27 mouse cellular contexts compared by ENCODE assay signal in the genomic region with DNA sequence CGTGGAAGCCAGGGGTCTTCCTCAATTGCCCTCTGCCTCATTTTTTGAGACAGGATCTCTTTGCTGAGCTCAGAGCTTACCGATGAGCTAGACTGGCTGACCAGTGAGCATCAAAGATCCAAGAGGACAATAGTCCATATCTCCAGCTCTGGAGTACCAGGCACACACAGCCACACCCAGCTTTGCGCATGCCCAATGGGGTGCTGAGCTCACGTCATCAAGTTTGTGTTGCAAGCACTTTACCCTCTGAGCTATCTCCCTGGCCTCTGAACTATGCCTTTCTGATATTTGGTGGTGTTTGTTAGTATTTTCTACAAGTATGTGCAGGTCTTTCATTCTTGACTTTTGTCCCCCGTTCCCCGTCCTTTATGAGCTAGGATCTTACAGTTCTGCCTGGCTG. TPM values are rescaled to one million over a fixed set of nuclear protein-coding genes. Genes with fewer than 3 reads are reported as not detected.
DNase-seq lines count a peak whose midpoint lies in the region; ATAC-seq and TF ChIP-seq lines count a peak whose summit lies in the region.
"Had no signal": no experiment of that assay in that cellular context is flagged by ENCODE, and none has a peak within 500 bp of the region (broad histone marks: within the 10 kb centered on the region; RNA-seq: fewer than 3 reads in every experiment).

No protein-coding gene starts in this region.

- no peak overlapping the region for H3K9ac ChIP-seq in liver, embryonic 13.5 days
- H3K9ac ChIP-seq: embryonic facial prominence, embryonic 12.5 days; forebrain, embryonic 12.5 days; heart, embryonic 15.5 days; hindbrain, embryonic 15.5 days; kidney, embryonic 15.5 days; limb, embryonic 13.5 days; lung, embryonic 15.5 days; midbrain, embryonic 13.5 days had no signal

- H3K4me2 ChIP-seq in liver, embryonic 13.5 days = no peak overlapping the region
- H3K4me2 ChIP-seq: embryonic facial prominence, embryonic 12.5 days; forebrain, embryonic 12.5 days; heart, embryonic 15.5 days; hindbrain, embryonic 15.5 days; kidney, embryonic 15.5 days; limb, embryonic 13.5 days; lung, embryonic 15.5 days; midbrain, embryonic 13.5 days had no signal

- peak; percentile 55 for DNase-seq in CD4-positive helper T cell, adult 2 months (ENCODE audit: low read depth, low spot score)
- peak; percentile 23 for DNase-seq in c-Kit-positive CD71-positive TER-119-positive erythroid progenitor cells, embryonic 14.5 days (ENCODE audit: low spot score)
- no peak for DNase-seq in liver, embryonic 13.5 days
- DNase-seq in heart, postnatal 10 days = no peak
- no peak for DNase-seq in retina, embryonic 14.5 days (ENCODE audit: low spot score)
- DNase-seq in adrenal gland, postnatal 14 days = no peak
- DNase-seq: adrenal gland, postnatal 36 days; B cell, adult 2 months; cerebellum, adult 11-12 months; cerebellum, postnatal 10 days; gastrocnemius, postnatal 36 days; kidney, adult 11 months; kidney, postnatal 36 days; lung, postnatal 36 days; thymus, adult 2 months; thymus, postnatal 4 days had no signal

- intact Hi-C loops in heart, postnatal 10 days (cut with DNase I) = no loop called here

- H3K36me3 ChIP-seq in liver, embryonic 13.5 days = no peaks in the 10 kb centered on the region
- H3K36me3 ChIP-seq in small intestine, adult 2 months (ENCODE audit: control insufficient read depth, insufficient read depth, low read length) = no peaks in the 10 kb centered on the region
- H3K36me3 ChIP-seq: embryonic facial prominence, embryonic 12.5 days; forebrain, embryonic 12.5 days; heart, embryonic 15.5 days; hindbrain, embryonic 15.5 days; kidney, embryonic 15.5 days; limb, embryonic 13.5 days; lung, embryonic 15.5 days; midbrain, embryonic 13.5 days had no signal

- 63% methylated on average over 6 of the region's 6 CpGs for WGBS in liver, embryonic 13.5 days (ENCODE audit: insufficient replicate concordance)
- whole genome bisulfite sequencing in small intestine, adult 2 months = 42% methylated on average over 6 of the region's 6 CpGs

- no peaks in the 10 kb centered on the region for H3K9me3 ChIP-seq in liver, embryonic 13.5 days (replicated peaks)
- H3K9me3 ChIP-seq: embryonic facial prominence, embryonic 12.5 days; forebrain, embryonic 12.5 days; heart, embryonic 15.5 days; hindbrain, embryonic 15.5 days; kidney, embryonic 15.5 days; limb, embryonic 13.5 days; lung, embryonic 15.5 days; megakaryocyte, embryonic 14.5 days; midbrain, embryonic 13.5 days had no signal

- H3K4me1 ChIP-seq in liver, embryonic 13.5 days (replicated peaks) = peaks cover 45% of the 10 kb centered on the region
- H3K4me1 ChIP-seq in small intestine, adult 2 months (ENCODE audit: control insufficient read depth, insufficient read depth, insufficient read length, low read length) = peaks cover 4% of the 10 kb centered on the region; the same call in 1 of the 2 replicates
- H3K4me1 ChIP-seq: forebrain, embryonic 12.5 days; hindbrain, embryonic 15.5 days; kidney, embryonic 15.5 days; limb, embryonic 13.5 days; lung, embryonic 15.5 days; midbrain, embryonic 13.5 days had no signal

- H3K27me3 ChIP-seq in liver, embryonic 13.5 days = no peaks in the 10 kb centered on the region
- H3K27me3 ChIP-seq in small intestine, adult 2 months (ENCODE audit: control insufficient read depth, insufficient read depth, low read length) = no peaks in the 10 kb centered on the region
- H3K27me3 ChIP-seq: embryonic facial prominence, embryonic 12.5 days; forebrain, embryonic 12.5 days; heart, embryonic 15.5 days; hindbrain, embryonic 15.5 days; kidney, embryonic 15.5 days; limb, embryonic 13.5 days; lung, embryonic 15.5 days; megakaryocyte, embryonic 14.5 days; midbrain, embryonic 13.5 days had no signal

- no peak for TF ChIP-seq CTCF in small intestine, adult 2 months (IDR thresholded peaks at IDR 0.05; ENCODE audit: extremely low read depth, insufficient read length, insufficient replicate concordance, low read depth, low read length)

- H3K4me3 ChIP-seq in liver, embryonic 13.5 days (replicated peaks) = no peak overlapping the region
- no peak overlapping the region for H3K4me3 ChIP-seq in small intestine, adult 2 months (ENCODE audit: low read depth, low read length)
- H3K4me3 ChIP-seq: embryonic facial prominence, embryonic 12.5 days; erythroblast, embryonic 14.5 days; forebrain, embryonic 12.5 days; heart, embryonic 15.5 days; hindbrain, embryonic 15.5 days; kidney, embryonic 15.5 days; limb, embryonic 13.5 days; lung, embryonic 15.5 days; megakaryocyte, embryonic 14.5 days; midbrain, embryonic 13.5 days had no signal

- no peak for TF ChIP-seq POLR2A in small intestine, adult 2 months (IDR thresholded peaks at IDR 0.05; ENCODE audit: low read depth, low read length)

- 0 out of 2 replicates have a peak, but pooled peaks have one; percentile 33 for ATAC-seq in liver, embryonic 13.5 days (ENCODE audit: low read depth)
- ATAC-seq: midbrain, embryonic 13.5 days had no signal

- no peak overlapping the region for H3K27ac ChIP-seq in liver, embryonic 13.5 days
- peak overlapping the region; percentile 72; the same call in 1 of the 2 replicates for H3K27ac ChIP-seq in small intestine, adult 2 months (ENCODE audit: insufficient read depth, low read depth, low read length)
- H3K27ac ChIP-seq: embryonic facial prominence, embryonic 12.5 days; forebrain, embryonic 12.5 days; heart, embryonic 15.5 days; hindbrain, embryonic 15.5 days; kidney, embryonic 15.5 days; limb, embryonic 13.5 days; lung, embryonic 15.5 days; midbrain, embryonic 13.5 days had no signal

RNA-seq across cellular contexts. Expression of gene Itgb2, which starts 1.4 kb away (rescaled TPM):
- 10.3 and 10.7 TPM in 2 replicates for polyA plus RNA-seq in liver, embryonic 13.5 days (2015; fragmentation: Nextera tagmentation; extraction: Ambion mirVana)
- 14.3 and 17.4 TPM in 2 replicates for polyA plus RNA-seq in small intestine, adult 2 months (2012; rRNA removed)
- total RNA-seq in heart, postnatal 10 days (2021) = 1 to 10 TPM; 3.3 to 4.4 TPM
- 5.8 and 16.0 TPM in 2 replicates for total RNA-seq in adrenal gland, postnatal 14 days (2021)

RNA-seq across cellular contexts. Expression of gene Fam207a, which starts 13.0 kb away (rescaled TPM):
- 23.3 and 26.2 TPM in 2 replicates for polyA plus RNA-seq in liver, embryonic 13.5 days (2015; fragmentation: Nextera tagmentation; extraction: Ambion mirVana)
- polyA plus RNA-seq in small intestine, adult 2 months (2012; rRNA removed) = 20.4 and 36.4 TPM in 2 replicates
- total RNA-seq in heart, postnatal 10 days (2021) = 10 to 100 TPM; 11.7 to 12.0 TPM
- total RNA-seq in adrenal gland, postnatal 14 days (2021) = 21.6 and 27.2 TPM in 2 replicates

RNA-seq across cellular contexts. Expression of gene Pttg1ip, which starts 52.9 kb away (rescaled TPM):
- polyA plus RNA-seq in liver, embryonic 13.5 days (2015; fragmentation: Nextera tagmentation; extraction: Ambion mirVana) = 64.1 and 73.2 TPM in 2 replicates
- 82.9 and 176 TPM in 2 replicates for polyA plus RNA-seq in small intestine, adult 2 months (2012; rRNA removed)
- total RNA-seq in heart, postnatal 10 days (2021) = 100 to 1,000 TPM; 134 to 148 TPM
- 168 and 172 TPM in 2 replicates for total RNA-seq in adrenal gland, postnatal 14 days (2021)

Comparison
In these comparisons a context has a peak if more than half of its experiments do, and no peak if none do; other contexts are left out.
1. DNase-seq: peak in CD4-positive helper T cell, adult 2 months (single experiment) and c-Kit-positive CD71-positive TER-119-positive erythroid progenitor cells, embryonic 14.5 days (single experiment); none in liver, embryonic 13.5 days (single experiment), heart, postnatal 10 days (0 of 2), retina, embryonic 14.5 days (single experiment) and adrenal gland, postnatal 14 days (single experiment).